Mouse (Mus musculus): ENCODE results near the gene Tsfm.
A peak's percentile ranks its signal among the peaks of the same experiment; 100 is the strongest.
"Not testable (repeated sequence)": the region's sequence is repeated elsewhere in the genome, so short reads cannot be mapped to it uniquely, and the experiment has no call there.

The Tsfm gene

GRCm38 (mm10) chr10:127063913-127064870, 33.6 kb upstream of the Tsfm start:
- DNase-seq (ENCODE audit: extremely low spot score, low read depth, low spot score): no peak

GRCm38 (mm10) chr10:127063239-127063872, 32.7 kb upstream of the Tsfm start, which contains the start of gene Cdk4:
TSS of gene Cdk4 (plus strand) at chr10:127063534.
- DNase-seq (ENCODE audit: extremely low spot score, low read depth, low spot score): peak; percentile 95

GRCm38 (mm10) chr10:127062503-127062902, 31.9 kb upstream of the Tsfm start:
- no peak for DNase-seq (ENCODE audit: extremely low spot score, low read depth, low spot score)

- not testable (repeated sequence) for DNase-seq (ENCODE audit: extremely low spot score, low read depth, low spot score)
These were observed 31.5 kb upstream of the Tsfm start for GRCm38 (mm10) chr10:127062101-127062500.

GRCm38 (mm10) chr10:127061513-127061912, 30.9 kb upstream of the Tsfm start:
- DNase-seq (ENCODE audit: extremely low spot score, low read depth, low spot score): no peak

GRCm38 (mm10) chr10:127061085-127061484, 30.4 kb upstream of the Tsfm start:
- no peak for DNase-seq (ENCODE audit: extremely low spot score, low read depth, low spot score)

GRCm38 (mm10) chr10:127059968-127060916, 29.6 kb upstream of the Tsfm start, which contains the start of gene March9:
TSS of gene March9 (minus strand) at chr10:127060184.
- no peak for DNase-seq (ENCODE audit: extremely low spot score, low read depth, low spot score)

- no peak for DNase-seq (ENCODE audit: extremely low spot score, low read depth, low spot score)
These were observed 28.7 kb upstream of the Tsfm start for GRCm38 (mm10) chr10:127059174-127059967.

GRCm38 (mm10) chr10:127058708-127059107, 28.1 kb upstream of the Tsfm start:
- no peak for DNase-seq (ENCODE audit: extremely low spot score, low read depth, low spot score)

- DNase-seq (ENCODE audit: extremely low spot score, low read depth, low spot score): no peak
These were observed 27.5 kb upstream of the Tsfm start for GRCm38 (mm10) chr10:127058161-127058560.

GRCm38 (mm10) chr10:127056490-127056889, 25.9 kb upstream of the Tsfm start:
- DNase-seq (ENCODE audit: extremely low spot score, low read depth, low spot score): no peak

GRCm38 (mm10) chr10:127055406-127055805, 24.8 kb upstream of the Tsfm start:
- DNase-seq (ENCODE audit: extremely low spot score, low read depth, low spot score): no peak

- no peak for DNase-seq (ENCODE audit: extremely low spot score, low read depth, low spot score)
These were observed 24.0 kb upstream of the Tsfm start for GRCm38 (mm10) chr10:127054646-127055045.

- DNase-seq (ENCODE audit: extremely low spot score, low read depth, low spot score): no peak
These were observed 19.5 kb upstream of the Tsfm start for GRCm38 (mm10) chr10:127050119-127050474.

GRCm38 (mm10) chr10:127049395-127050118, 18.9 kb upstream of the Tsfm start:
- no peak for DNase-seq (ENCODE audit: extremely low spot score, low read depth, low spot score)

GRCm38 (mm10) chr10:127048608-127049394, 18.2 kb upstream of the Tsfm start:
- no peak for DNase-seq (ENCODE audit: extremely low spot score, low read depth, low spot score)

GRCm38 (mm10) chr10:127047954-127048353, 17.3 kb upstream of the Tsfm start, which contains the start of gene Cyp27b1:
TSS of gene Cyp27b1 (plus strand) at chr10:127048250.
- DNase-seq (ENCODE audit: extremely low spot score, low read depth, low spot score): no peak

- DNase-seq (ENCODE audit: extremely low spot score, low read depth, low spot score): no peak
These were observed 12.5 kb upstream of the Tsfm start for GRCm38 (mm10) chr10:127043187-127043586.

Data from hindlimb bud, embryonic 11.5 days (tissue).